ENCODE assay signal across 17 mouse cellular contexts in genomic region chr14:123296068-123296467, GRCm38 (mm10).
A peak's percentile ranks its signal among the peaks of the same experiment; 100 is the strongest.
DNase-seq lines count a peak whose midpoint lies in the region; ATAC-seq lines count a peak whose summit lies in the region.
"Had no signal": no experiment of that assay in that cellular context is flagged by ENCODE, and none has a peak within 500 bp of the region (broad histone marks: within the 10 kb centered on the region; RNA-seq: fewer than 3 reads in every experiment).

No protein-coding gene starts in this region.

- H3K4me2 ChIP-seq in midbrain, embryonic 13.5 days (replicated peaks), result no peak overlapping the region
- H3K4me2 ChIP-seq: limb, embryonic 12.5 days; midbrain, embryonic 11.5 days had no signal

- ATAC-seq in cerebellum, adult (ENCODE audit: insufficient number of reproducible peaks, low FRiP score, low TSS enrichment), result peak; percentile 45; the same call in 1 of the 2 replicates
- ATAC-seq in midbrain, embryonic 13.5 days, result no peak
- ATAC-seq: forebrain, embryonic 14.5 days; inflammation-experienced regulatory T-cells, adult 6 months; liver, postnatal 0 days had no signal

- 0 out of 2 replicates have a peak, but pooled peaks cover 5% of the 10 kb centered on the region for H3K4me1 ChIP-seq in midbrain, embryonic 13.5 days (replicated peaks)
- H3K4me1 ChIP-seq: limb, embryonic 12.5 days had no signal

- H3K27ac ChIP-seq in midbrain, embryonic 13.5 days, result no peak overlapping the region
- H3K27ac ChIP-seq: kidney, postnatal 0 days; limb, embryonic 12.5 days had no signal

- no peak overlapping the region for H3K4me3 ChIP-seq in midbrain, embryonic 13.5 days (replicated peaks)
- H3K4me3 ChIP-seq: limb, embryonic 12.5 days; myocyte had no signal

- peak; percentile 28 for DNase-seq in layer of hippocampus, adult 11-12 months (ENCODE audit: low spot score)
- no peak for DNase-seq in layer of hippocampus, postnatal 25 days (ENCODE audit: extremely low spot score in 1 of 2, low spot score in 1 of 2)
- DNase-seq in cerebellum, adult 9-10 months, result peak; percentile 50
- peak; percentile 12 to 25 for DNase-seq in layer of hippocampus, postnatal 10 days (ENCODE audit: low spot score in 2 of 2)
- no peak for DNase-seq in adrenal gland, adult 8-10 months
- DNase-seq: adrenal gland, adult 2 months; heart, adult 18-20 months; liver, postnatal 0 days; lung, postnatal 36 days had no signal

- no peaks in the 10 kb centered on the region for H3K36me3 ChIP-seq in midbrain, embryonic 13.5 days
- H3K36me3 ChIP-seq: limb, embryonic 12.5 days had no signal

- H3K9me3 ChIP-seq in midbrain, embryonic 13.5 days, result no peaks in the 10 kb centered on the region
- H3K9me3 ChIP-seq: limb, embryonic 12.5 days had no signal

- no peaks in the 10 kb centered on the region for H3K27me3 ChIP-seq in midbrain, embryonic 13.5 days
- H3K27me3 ChIP-seq: limb, embryonic 12.5 days had no signal

- H3K9ac ChIP-seq in midbrain, embryonic 13.5 days (replicated peaks), result no peak overlapping the region
- H3K9ac ChIP-seq: limb, embryonic 12.5 days; liver, postnatal 0 days had no signal

Comparison
In these comparisons a context has a peak if more than half of its experiments do, and no peak if none do; other contexts are left out.
1. DNase-seq: peak in layer of hippocampus, adult 11-12 months (single experiment), cerebellum, adult 9-10 months (single experiment) and layer of hippocampus, postnatal 10 days (2 of 2); none in layer of hippocampus, postnatal 25 days (0 of 2) and adrenal gland, adult 8-10 months (single experiment).